Mouse (Mus musculus): ENCODE results near the gene Itga7.
A peak's percentile ranks its signal among the peaks of the same experiment; 100 is the strongest.

The Itga7 gene

GRCm38 (mm10) chr10:128911430-128911829 lies 22.2 kb upstream of the Itga7 start:
- no peak for DNase-seq (ENCODE audit: inconsistent ontology term)

- DNase-seq (ENCODE audit: inconsistent ontology term), result no peak
These were observed 21.4 kb upstream of the Itga7 start for GRCm38 (mm10) chr10:128912268-128912667.

GRCm38 (mm10) chr10:128912791-128913190 lies 20.8 kb upstream of the Itga7 start:
- no peak for DNase-seq (ENCODE audit: inconsistent ontology term)

GRCm38 (mm10) chr10:128913219-128913618 lies 20.4 kb upstream of the Itga7 start:
- DNase-seq (ENCODE audit: inconsistent ontology term), result peak; percentile 77

- DNase-seq (ENCODE audit: inconsistent ontology term), result no peak
These were observed 19.9 kb upstream of the Itga7 start for GRCm38 (mm10) chr10:128913696-128914095.

GRCm38 (mm10) chr10:128915550-128915949 lies 18.1 kb upstream of the Itga7 start:
- DNase-seq (ENCODE audit: inconsistent ontology term), result no peak

GRCm38 (mm10) chr10:128916665-128917064 lies 17.0 kb upstream of the Itga7 start:
- DNase-seq (ENCODE audit: inconsistent ontology term), result no peak

- no peak for DNase-seq (ENCODE audit: inconsistent ontology term)
These were observed 16.2 kb upstream of the Itga7 start for GRCm38 (mm10) chr10:128917400-128917799.

- DNase-seq (ENCODE audit: inconsistent ontology term), result peak; percentile 72
These were observed 15.4 kb upstream of the Itga7 start for GRCm38 (mm10) chr10:128918246-128918645.

- DNase-seq (ENCODE audit: inconsistent ontology term), result peak; percentile 50
These were observed 14.4 kb upstream of the Itga7 start for GRCm38 (mm10) chr10:128919203-128919631.

- DNase-seq (ENCODE audit: inconsistent ontology term), result peak; percentile 52
These were observed 13.7 kb upstream of the Itga7 start for GRCm38 (mm10) chr10:128919966-128920365.

- no peak for DNase-seq (ENCODE audit: inconsistent ontology term)
These were observed 12.9 kb upstream of the Itga7 start for GRCm38 (mm10) chr10:128920736-128921161.

- DNase-seq (ENCODE audit: inconsistent ontology term), result no peak
These were observed 12.4 kb upstream of the Itga7 start for GRCm38 (mm10) chr10:128921251-128921650.

- DNase-seq (ENCODE audit: inconsistent ontology term), result peak; percentile 93
These were observed 11.5 kb upstream of the Itga7 start for GRCm38 (mm10) chr10:128921883-128922821.

GRCm38 (mm10) chr10:128922822-128923012 lies 10.9 kb upstream of the Itga7 start, which contains the start of gene Rdh5:
Gene Rdh5, minus strand, starts transcription at chr10:128922888.
- no peak for DNase-seq (ENCODE audit: inconsistent ontology term)

GRCm38 (mm10) chr10:128923013-128923691 lies 10.5 kb upstream of the Itga7 start:
- DNase-seq (ENCODE audit: inconsistent ontology term), result peak; percentile 99

GRCm38 (mm10) chr10:128923935-128924334 lies 9.7 kb upstream of the Itga7 start, which contains the start of gene Bloc1s1:
Gene Bloc1s1, minus strand, starts transcription at chr10:128924035.
- no peak for DNase-seq (ENCODE audit: inconsistent ontology term)

GRCm38 (mm10) chr10:128928356-128928755 lies 5.3 kb upstream of the Itga7 start:
- DNase-seq (ENCODE audit: inconsistent ontology term), result peak; percentile 80

- DNase-seq (ENCODE audit: inconsistent ontology term), result peak; percentile 29
These were observed 3.8 kb upstream of the Itga7 start for GRCm38 (mm10) chr10:128929638-128930378.

GRCm38 (mm10) chr10:128931441-128931840 lies 2.2 kb upstream of the Itga7 start:
- peak; percentile 31 for DNase-seq (ENCODE audit: inconsistent ontology term)

- peak; percentile 38 for DNase-seq (ENCODE audit: inconsistent ontology term)
These were observed 531 bp downstream of the Itga7 start for GRCm38 (mm10) chr10:128933976-128934721.

Data from Muller cell, postnatal 12 days (primary cell).